Mouse (Mus musculus) urinary bladder, adult 18-20 months (tissue): ENCODE measurements at regions not wholly inside any gene's neighbourhood (a gene's known extent, or its start where the extent isn't known, plus 50 kb on each side); places are given as distances from the start of the nearest gene placed in this dataset.
A peak's percentile ranks its signal among the peaks of the same experiment; 100 is the strongest.
"Not testable (repeated sequence)": the region's sequence is repeated elsewhere in the genome, so short reads cannot be mapped to it uniquely, and the experiment has no call there.

ENCODE experiments used
- DNase-seq, 2 experiments: peaks; one replicate each; pipeline ENCODE4 v3.0.0; 2022; ENCODE audit warnings: low spot score in 2 of 2, mixed read lengths in 2 of 2

GRCm38 (mm10) chr9:72166084-72166483 lies 54.4 kb upstream of the Tcf12 start:
- no peak for DNase-seq

GRCm38 (mm10) chr9:72166611-72167010 lies 54.9 kb upstream of the Tcf12 start:
- no peak for DNase-seq

- DNase-seq = no peak
These were observed 57.6 kb upstream of the Tcf12 start for GRCm38 (mm10) chr9:72169231-72169630.

- peak; percentile 35 to 47 for DNase-seq
These were observed 58.1 kb upstream of the Tcf12 start for GRCm38 (mm10) chr9:72169728-72170188.

GRCm38 (mm10) chr9:72170235-72170634 lies 58.6 kb upstream of the Tcf12 start:
- DNase-seq = no peak

GRCm38 (mm10) chr9:72172331-72172730 lies 60.7 kb upstream of the Tcf12 start:
- no peak for DNase-seq

- no peak for DNase-seq
These were observed 69.3 kb upstream of the Tcf12 start for GRCm38 (mm10) chr9:72180972-72181371.

GRCm38 (mm10) chr9:72183336-72183735 lies 71.7 kb upstream of the Tcf12 start:
- no peak for DNase-seq

- DNase-seq = no peak
These were observed 72.3 kb upstream of the Tcf12 start for GRCm38 (mm10) chr9:72183925-72184324.

- no peak for DNase-seq
These were observed 78.2 kb upstream of the Tcf12 start for GRCm38 (mm10) chr9:72189867-72190266.

GRCm38 (mm10) chr9:72190631-72191030 lies 79.0 kb upstream of the Tcf12 start:
- DNase-seq = no peak

- DNase-seq = no peak
These were observed 79.4 kb upstream of the Tcf12 start for GRCm38 (mm10) chr9:72191091-72191490.

GRCm38 (mm10) chr9:72192051-72192952 lies 80.6 kb upstream of the Tcf12 start:
- DNase-seq = peak in 1 of 2 experiments; percentile 48

- DNase-seq = not testable (repeated sequence)
These were observed 81.3 kb upstream of the Tcf12 start for GRCm38 (mm10) chr9:72192953-72193337.

- DNase-seq = no peak
These were observed 79.3 kb upstream of the Zfp280d start for GRCm38 (mm10) chr9:72195348-72195747.

GRCm38 (mm10) chr9:72196626-72197330 lies 77.9 kb upstream of the Zfp280d start:
- DNase-seq = peak in 1 of 2 experiments; percentile 20

GRCm38 (mm10) chr9:72197331-72197732 lies 77.3 kb upstream of the Zfp280d start:
- no peak for DNase-seq

- DNase-seq = no peak
These were observed 75.7 kb upstream of the Zfp280d start for GRCm38 (mm10) chr9:72198976-72199375.

- no peak for DNase-seq
These were observed 70.2 kb upstream of the Zfp280d start for GRCm38 (mm10) chr9:72204357-72204905.

GRCm38 (mm10) chr9:72205815-72206214 lies 68.8 kb upstream of the Zfp280d start:
- no peak for DNase-seq

GRCm38 (mm10) chr9:72206911-72207310 lies 67.7 kb upstream of the Zfp280d start:
- DNase-seq = no peak

GRCm38 (mm10) chr9:72208296-72208695 lies 66.4 kb upstream of the Zfp280d start:
- no peak for DNase-seq
